Mouse (Mus musculus) cortical plate, adult 2 months (tissue): ENCODE measurements around the gene Cbx5. TPM values are rescaled to one million over a fixed set of nuclear protein-coding genes. Genes with fewer than 3 reads are reported as not detected.
A peak's percentile ranks its signal among the peaks of the same experiment; 100 is the strongest.

Source experiments
- H3K27ac ChIP-seq: fragments of 200-500 bp; 2 replicates; pipeline ENCODE4 v1.5.1; 2012; ENCODE audit warnings: low read length, control low read depth, inconsistent platforms; ENCODE audit not compliant: insufficient read depth
- H3K4me1 ChIP-seq: fragments of 200-500 bp; 2 replicates; pipeline ENCODE4 v1.6.1; 2011; ENCODE audit warnings: low read length; ENCODE audit not compliant: control insufficient read depth, insufficient read depth
- H3K4me3 ChIP-seq: fragments of 200-500 bp; 2 replicates; pipeline ENCODE4 v1.5.1; 2011; ENCODE audit warnings: mild to moderate bottlenecking, low read length, control low read depth; ENCODE audit not compliant: insufficient read depth
- CTCF ChIP-seq: fragments of 200-500 bp; IDR thresholded peaks from 2 replicates; pipeline ENCODE4 v1.5.1; 2011; ENCODE audit warnings: mild to moderate bottlenecking, control low read depth, low read length; ENCODE audit not compliant: insufficient read depth; ENCODE audit errors: extremely low read depth
- POLR2A ChIP-seq: fragments of 200-500 bp; IDR thresholded peaks from 2 replicates; pipeline ENCODE4 v1.6.1; 2011; ENCODE audit warnings: mild to moderate bottlenecking, low read length, control low read depth; ENCODE audit not compliant: insufficient read depth; ENCODE audit errors: extremely low read depth
- polyA plus RNA-seq: library from polyadenylated mRNA; depleted of rRNA; stranded (reverse); fragments of >200 nt; gene quantifications from 2 replicates; pipeline ENCODE4 v1.2.3, GENCODE M21; 2012

Cbx5 gene
- polyA plus RNA-seq, 1 experiment: 72.1 TPM

DNA sequence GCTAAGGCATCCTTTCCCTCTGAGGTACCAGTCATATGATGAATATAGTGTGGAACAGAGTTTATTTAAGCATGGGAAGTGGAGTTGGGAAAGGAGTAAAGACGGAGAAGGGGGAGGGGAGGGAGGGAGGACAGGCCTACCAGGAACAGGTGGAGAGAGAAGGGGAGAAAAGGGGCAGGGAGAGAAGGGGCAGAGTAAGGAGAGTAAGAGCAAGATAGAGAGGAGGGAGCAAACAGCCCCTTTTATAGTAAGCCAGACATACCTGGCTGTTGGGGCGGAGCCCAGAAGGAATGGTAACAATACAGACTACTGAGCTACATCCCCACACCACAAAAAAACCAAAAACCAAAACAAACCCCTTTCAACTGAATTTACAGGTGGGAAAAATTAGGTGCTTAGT lies 23.6 kb downstream of the Cbx5 start:
- Histone ChIP-seq H3K4me3 (no peak overlapping the region), H3K27ac (no peak overlapping the region; the same call in 1 of the 2 replicates), H3K4me1 (peaks cover 4% of the 10 kb centered on the region; the same call in 1 of the 2 replicates)
- TF ChIP-seq CTCF: no peak

- peak overlapping the region; percentile 28 for H3K4me3 ChIP-seq
- peak overlapping the region; percentile 58 for H3K27ac ChIP-seq
- H3K4me1 ChIP-seq: peaks cover 4% of the 10 kb centered on the region; the same call in 1 of the 2 replicates
- no peak for TF ChIP-seq CTCF
- 0 out of 2 replicates have a peak, but pooled peaks have one; percentile 31 for TF ChIP-seq POLR2A
Observed at GRCm38 (mm10) chr15:103214971-103215907, 24.4 kb downstream of the Cbx5 start.

DNA sequence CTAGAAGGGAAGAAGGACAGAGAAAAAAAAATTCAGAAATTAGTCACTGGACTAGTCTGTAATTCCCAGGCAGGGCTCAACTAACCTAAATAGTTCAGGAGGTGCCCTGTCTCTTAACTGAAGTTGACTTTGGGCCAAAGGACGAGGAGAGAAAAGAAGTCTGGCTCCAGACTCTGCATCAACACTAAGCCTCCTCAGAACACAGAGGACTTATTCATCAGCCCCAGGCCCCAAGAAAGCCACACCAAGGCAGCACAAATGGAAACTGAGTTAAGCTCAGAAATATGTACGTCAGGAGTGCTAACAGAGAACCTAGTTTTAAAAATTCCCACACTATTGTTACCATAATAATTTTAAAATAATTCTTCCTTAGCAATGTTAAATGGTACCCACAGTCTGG lies 25.5 kb downstream of the Cbx5 start:
- Histone ChIP-seq H3K27ac (0 out of 2 replicates have a peak overlapping the region, but pooled peaks have one; percentile 46), H3K4me1 (peaks cover 4% of the 10 kb centered on the region; the same call in 1 of the 2 replicates), H3K4me3 (peak overlapping the region; percentile 28)
- no peak for TF ChIP-seq CTCF
- no peak for TF ChIP-seq POLR2A

DNA sequence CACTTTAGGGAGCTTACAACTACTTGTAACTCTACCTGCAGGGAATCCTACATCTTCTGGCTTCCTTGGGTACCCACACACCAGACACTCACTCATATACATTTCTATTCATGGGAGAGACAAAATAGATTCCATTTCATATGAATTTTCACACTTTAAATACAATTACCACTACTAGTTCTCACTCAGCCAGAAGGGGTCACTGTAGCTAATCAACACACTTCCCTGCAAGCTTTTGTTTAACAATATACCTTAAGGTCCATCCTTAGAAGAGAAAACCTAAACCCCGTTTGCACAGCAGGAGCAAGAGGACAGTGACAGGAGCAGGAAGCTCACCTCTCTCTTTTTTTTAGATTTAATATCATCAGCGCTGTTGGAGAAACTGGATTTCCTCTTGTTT lies 34.5 kb downstream of the Cbx5 start:
- Histone ChIP-seq H3K27ac (no peak overlapping the region), H3K4me1 (no peaks in the 10 kb centered on the region; the same call in 1 of the 2 replicates), H3K4me3 (no peak overlapping the region)
- TF ChIP-seq CTCF (no peak), POLR2A (no peak)

GRCm38 (mm10) chr15:103202088-103202793 lies 37.4 kb downstream of the Cbx5 start:
- H3K27ac ChIP-seq: peak overlapping the region; percentile 28; the same call in 1 of the 2 replicates
- TF ChIP-seq CTCF (no peak), POLR2A (no peak)
- H3K4me3 ChIP-seq: no peak overlapping the region
- H3K4me1 ChIP-seq: peaks cover 1% of the 10 kb centered on the region; the same call in 1 of the 2 replicates

GRCm38 (mm10) chr15:103197785-103198184 lies 41.8 kb downstream of the Cbx5 start:
- H3K27ac ChIP-seq: peak overlapping the region; percentile 37; the same call in 1 of the 2 replicates

DNA sequence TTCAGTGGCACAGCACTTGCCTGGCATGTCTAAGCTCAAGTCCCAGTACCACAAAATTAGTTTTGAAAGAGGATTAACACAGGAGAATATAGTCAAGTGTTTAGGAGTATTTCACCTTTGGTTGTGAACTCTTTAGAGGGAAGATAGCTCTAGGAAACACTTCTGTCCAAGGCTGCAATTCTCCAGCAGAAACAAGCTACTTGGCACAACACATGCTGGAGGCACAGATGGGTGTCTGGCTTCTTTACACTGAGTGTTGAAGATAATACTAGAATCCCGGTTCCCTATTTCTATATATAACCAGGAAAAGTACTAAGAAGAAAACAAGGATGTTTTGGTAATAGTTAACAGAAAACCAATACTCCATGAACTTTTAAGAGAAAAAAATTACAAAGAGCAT lies 42.8 kb downstream of the Cbx5 start:
- Histone ChIP-seq H3K4me1 (peaks cover 1% of the 10 kb centered on the region; the same call in 1 of the 2 replicates), H3K27ac (no peak overlapping the region), H3K4me3 (no peak overlapping the region)

More at GRCm38 (mm10) chr15:103197785-103198184, 41.8 kb downstream of the Cbx5 start:
- TF ChIP-seq POLR2A: no peak
- Histone ChIP-seq H3K4me1 (peaks cover 1% of the 10 kb centered on the region; the same call in 1 of the 2 replicates), H3K4me3 (no peak overlapping the region)

GRCm38 (mm10) chr15:103193606-103194005 lies 46.0 kb downstream of the Cbx5 start:
- H3K27ac ChIP-seq: no peak overlapping the region
- H3K4me3 ChIP-seq: no peak overlapping the region
- TF ChIP-seq POLR2A: no peak
- no peak for TF ChIP-seq CTCF
- H3K4me1 ChIP-seq: peaks cover 1% of the 10 kb centered on the region; the same call in 1 of the 2 replicates

More for the DNA sequence above, 42.8 kb downstream of the Cbx5 start:
- TF ChIP-seq CTCF: no peak
